Mouse (Mus musculus) lung, adult 2 months (tissue): ENCODE measurements around the gene Sfta2. TPM values are rescaled to one million over a fixed set of nuclear protein-coding genes. Genes with fewer than 3 reads are reported as not detected.

Experiments
- DNase-seq: peaks from one replicate; pipeline ENCODE4 v3.0.0; 2022
- H3K4me1 ChIP-seq: fragments of 200-500 bp; 2 replicates; pipeline ENCODE4 v1.6.1; 2011; ENCODE audit warnings: low read length; ENCODE audit not compliant: control insufficient read depth, insufficient read depth
- H3K4me3 ChIP-seq: fragments of 200-500 bp; replicated peaks from 2 replicates; pipeline ENCODE3; 2011; ENCODE audit warnings: low read depth, mild to moderate bottlenecking, control low read depth, low read length; ENCODE audit errors: extremely low read depth
- CTCF ChIP-seq: fragments of 200-500 bp; IDR thresholded peaks from 2 replicates; pipeline ENCODE4 v1.5.1; 2011; ENCODE audit warnings: mild to moderate bottlenecking, low read length, control low read depth; ENCODE audit not compliant: insufficient read depth
- POLR2A ChIP-seq: fragments of 200-500 bp; IDR thresholded peaks from 2 replicates; pipeline ENCODE4 v1.6.1; 2011; ENCODE audit warnings: low read depth, mild to moderate bottlenecking, control low read depth, low read length, borderline replicate concordance; ENCODE audit errors: extremely low read depth
- WGBS: fragments of 180-500 bp; shearing (Covaris S2); methylation state at CpG from one replicate; pipeline ENCODE4 v1.1.7; 2018; 5-methylcytosine and 5-hydroxymethylcytosine counted together
- polyA plus RNA-seq: library from polyadenylated mRNA; depleted of rRNA; stranded (reverse); fragments of >200 nt; gene quantifications from 2 replicates; pipeline ENCODE4 v1.2.3, GENCODE M21; 2012; rRNA removed

Sfta2 gene
- polyA plus RNA-seq, 1 experiment: 257 TPM

- WGBS: 84% methylated on average over 18 of the region's 18 CpGs
- Histone ChIP-seq H3K4me3 (no peak overlapping the region), H3K4me1 (no peaks in the 10 kb centered on the region)
- TF ChIP-seq CTCF: no peak
- TF ChIP-seq POLR2A: no peak
- no peak for DNase-seq
Observed at GRCm38 (mm10) chr17:35689936-35690645, 88.7 kb downstream of the Sfta2 start.

GRCm38 (mm10) chr17:35691811-35692210, 90.5 kb downstream of the Sfta2 start:
- Histone ChIP-seq H3K4me3 (no peak overlapping the region), H3K4me1 (no peaks in the 10 kb centered on the region)
- 69% methylated on average over 4 of the region's 4 CpGs for WGBS
- TF ChIP-seq POLR2A (no peak), CTCF (no peak)
- no peak for DNase-seq

- Histone ChIP-seq H3K4me3 (no peak overlapping the region), H3K4me1 (peaks cover under 1% of the 10 kb centered on the region)
- 70% methylated on average over 4 of the region's 4 CpGs for WGBS
- TF ChIP-seq POLR2A: no peak
- TF ChIP-seq CTCF: no peak
- DNase-seq: no peak
Observed at GRCm38 (mm10) chr17:35692368-35692767, 91.0 kb downstream of the Sfta2 start.

- 89% methylated on average over 5 of the region's 5 CpGs for WGBS
- H3K4me3 ChIP-seq: no peak overlapping the region
- H3K4me1 ChIP-seq: peaks cover 2% of the 10 kb centered on the region
- TF ChIP-seq CTCF (no peak), POLR2A (no peak)
- DNase-seq: no peak
Observed at GRCm38 (mm10) chr17:35693906-35694305, 92.6 kb downstream of the Sfta2 start.

GRCm38 (mm10) chr17:35695289-35695688, 93.9 kb downstream of the Sfta2 start:
- no peak for DNase-seq
- WGBS: 90% methylated on average over 2 of the region's 2 CpGs

GRCm38 (mm10) chr17:35696691-35697090, 95.3 kb downstream of the Sfta2 start:
- Histone ChIP-seq H3K4me3 (no peak overlapping the region), H3K4me1 (peaks cover 2% of the 10 kb centered on the region)
- TF ChIP-seq POLR2A (no peak), CTCF (no peak)
- 33% methylated on average over 6 of the region's 6 CpGs for WGBS
- no peak for DNase-seq

More at GRCm38 (mm10) chr17:35695289-35695688, 93.9 kb downstream of the Sfta2 start:
- Histone ChIP-seq H3K4me3 (no peak overlapping the region), H3K4me1 (peaks cover 2% of the 10 kb centered on the region)
- 0 out of 2 replicates have a peak, but pooled peaks have one; percentile 13 for TF ChIP-seq CTCF
- TF ChIP-seq POLR2A: no peak

GRCm38 (mm10) chr17:35697429-35697758, 96.0 kb downstream of the Sfta2 start:
- WGBS: 18% methylated on average over 1 of the region's 1 CpGs
- Histone ChIP-seq H3K4me1 (peaks cover 2% of the 10 kb centered on the region), H3K4me3 (no peak overlapping the region)
- DNase-seq: no peak
- TF ChIP-seq CTCF: no peak
- no peak for TF ChIP-seq POLR2A

GRCm38 (mm10) chr17:35697759-35698500, 96.6 kb downstream of the Sfta2 start:
- WGBS: 18% methylated on average over 16 of the region's 16 CpGs
- Histone ChIP-seq H3K4me1 (peaks cover 2% of the 10 kb centered on the region), H3K4me3 (no peak overlapping the region)
- no peak for DNase-seq
- TF ChIP-seq CTCF (no peak), POLR2A (no peak)

- Histone ChIP-seq H3K4me3 (no peak overlapping the region), H3K4me1 (peaks cover 2% of the 10 kb centered on the region)
- no peak for DNase-seq
- TF ChIP-seq CTCF (no peak), POLR2A (no peak)
- 39% methylated on average over 5 of the region's 5 CpGs for WGBS
Observed at GRCm38 (mm10) chr17:35698501-35698883, 97.1 kb downstream of the Sfta2 start.

GRCm38 (mm10) chr17:35699919-35700318, 98.6 kb downstream of the Sfta2 start:
- Histone ChIP-seq H3K4me3 (peak overlapping the region; percentile 65), H3K4me1 (peaks cover 2% of the 10 kb centered on the region)
- TF ChIP-seq POLR2A (peak; percentile 67; the same call in 1 of the 2 replicates), CTCF (no peak)
- DNase-seq: peak; percentile 75
- WGBS: 5% methylated on average over 19 of the region's 19 CpGs

Other genes starting within 250 kb of the Sfta2 start
- gene H2-Q4, start 221.9 kb upstream of the Sfta2 start, polyA plus RNA-seq: 152 and 267 TPM in 2 replicates
- 91.1 and 177 TPM in 2 replicates for gene H2-Q6, start 176.7 kb upstream of the Sfta2 start, polyA plus RNA-seq
- 211 and 441 TPM in 2 replicates for gene H2-Q7, start 162.4 kb upstream of the Sfta2 start, polyA plus RNA-seq
- gene H2-Q10, start 131.5 kb upstream of the Sfta2 start, polyA plus RNA-seq: 11.4 and 12.9 TPM in 2 replicates
- gene Pou5f1, start 95.5 kb upstream of the Sfta2 start, polyA plus RNA-seq: not detected in 2 replicates
- 6.4 and 6.5 TPM in 2 replicates for gene Tcf19, start 84.7 kb upstream of the Sfta2 start, polyA plus RNA-seq
- 6.5 and 8.4 TPM in 2 replicates for gene Cchcr1, start 84.4 kb upstream of the Sfta2 start, polyA plus RNA-seq
- 0.24 and 5.6 TPM in 2 replicates for gene Psors1c2, start 68.3 kb upstream of the Sfta2 start, polyA plus RNA-seq
- gene Cdsn, start 49.4 kb upstream of the Sfta2 start, polyA plus RNA-seq: 2.0 and 23.0 TPM in 2 replicates
- gene 2300002M23Rik, start 34.1 kb upstream of the Sfta2 start, polyA plus RNA-seq: 18.0 TPM in 1 of 2 replicates, not detected in the other
- gene Gm9573, start 25.1 kb downstream of the Sfta2 start, polyA plus RNA-seq: not detected in 2 replicates
- 0.19 and 0.24 TPM in 2 replicates for gene Mucl3, start 42.1 kb downstream of the Sfta2 start, polyA plus RNA-seq
- 44.0 and 46.6 TPM in 2 replicates for gene Vars2, start 66.0 kb downstream of the Sfta2 start, polyA plus RNA-seq
- gene Gtf2h4, start 72.2 kb downstream of the Sfta2 start, polyA plus RNA-seq: 21.3 and 22.5 TPM in 2 replicates
- 63.9 and 66.2 TPM in 2 replicates for gene Ddr1, start 103.1 kb downstream of the Sfta2 start, polyA plus RNA-seq
- 133 TPM in 2 replicates for gene Ier3, start 220.1 kb downstream of the Sfta2 start, polyA plus RNA-seq
- 81.9 and 89.7 TPM in 2 replicates for gene Flot1, start 221.7 kb downstream of the Sfta2 start, polyA plus RNA-seq
- gene Tubb5, start 236.8 kb downstream of the Sfta2 start, polyA plus RNA-seq: 258 and 298 TPM in 2 replicates
- 6.8 and 8.2 TPM in 2 replicates for gene Mdc1, start 240.0 kb downstream of the Sfta2 start, polyA plus RNA-seq